Mouse (Mus musculus): ENCODE results near the gene Atp8b3. TPM values are rescaled to one million over a fixed set of nuclear protein-coding genes. Genes with fewer than 3 reads are reported as not detected.
A peak's percentile ranks its signal among the peaks of the same experiment; 100 is the strongest.

Atp8b3 gene
- polyA plus RNA-seq, 1 experiment from 2014 or later, result 1.3 TPM

DNA sequence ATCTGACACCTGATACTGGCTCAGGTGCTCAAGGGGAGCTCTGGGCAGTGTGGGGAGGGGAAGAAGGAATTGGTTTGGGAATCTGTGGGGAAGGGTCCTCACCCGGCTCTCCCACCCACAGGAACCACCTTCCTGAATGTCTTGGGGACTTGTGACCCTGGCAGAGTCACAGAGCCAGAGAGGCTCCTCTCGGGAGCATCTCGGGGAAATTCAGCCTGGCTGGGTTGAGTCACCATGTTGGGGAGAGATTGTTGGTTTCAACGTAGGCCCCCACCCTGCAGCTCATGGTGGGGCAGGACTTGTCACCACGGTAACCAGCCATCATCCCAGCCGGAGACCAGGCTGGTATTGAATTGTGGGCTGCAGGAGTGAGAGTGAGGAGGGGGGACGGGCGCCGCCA lies 34.2 kb downstream of the Atp8b3 start:
- Histone ChIP-seq H3K27ac (no peak overlapping the region), H3K27me3 (peaks cover 83% of the 10 kb centered on the region), H3K9me3 (no peaks in the 10 kb centered on the region), H3K36me3 (no peaks in the 10 kb centered on the region), H3K9ac (no peak overlapping the region), H3K4me1 (replicated peaks) (peaks cover 10% of the 10 kb centered on the region), H3K4me2 (no peak overlapping the region), H3K4me3 (no peak overlapping the region)
- ATAC-seq (ENCODE audit: low FRiP score), result no peak
- WGBS, result 0% methylated on average over 9 of the region's 9 CpGs

DNA sequence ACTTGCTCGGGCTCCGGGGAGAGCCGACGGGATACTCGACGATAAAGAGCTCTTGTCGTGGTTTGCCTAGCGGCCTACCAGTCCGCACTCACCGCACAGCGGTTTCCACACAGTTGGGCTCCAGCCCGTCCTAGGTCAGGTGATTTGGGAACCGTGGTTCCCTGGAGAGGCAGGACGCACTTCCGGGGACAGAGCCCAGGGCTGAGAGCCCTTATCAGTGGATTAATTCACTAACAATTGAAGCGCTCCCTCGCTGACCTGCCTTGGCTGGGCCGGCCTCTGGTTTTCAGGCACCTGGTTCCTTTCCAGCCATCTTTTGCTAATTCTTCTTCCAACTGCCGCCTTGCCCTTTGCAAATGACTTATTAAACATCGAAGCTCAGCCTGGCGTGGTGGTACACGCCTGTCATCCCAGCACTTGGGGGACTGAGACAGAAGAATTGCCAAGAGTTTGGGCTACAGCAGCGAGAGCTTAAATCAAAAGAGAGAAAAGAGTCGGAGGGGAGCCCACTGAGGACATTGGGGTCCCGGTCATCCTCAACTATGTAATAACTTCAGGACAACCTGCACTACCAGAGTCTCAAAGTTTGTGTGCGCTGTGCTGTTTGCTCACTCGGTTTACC lies 35.2 kb downstream of the Atp8b3 start:
- no peaks in the 10 kb centered on the region for H3K9me3 ChIP-seq
- peaks cover 85% of the 10 kb centered on the region for H3K27me3 ChIP-seq
- 1% methylated on average over 27 of the region's 27 CpGs for WGBS
- no peak overlapping the region for H3K27ac ChIP-seq
- no peak overlapping the region for H3K9ac ChIP-seq
- no peak for ATAC-seq (ENCODE audit: low FRiP score)
- H3K4me3 ChIP-seq, result no peak overlapping the region
- no peaks in the 10 kb centered on the region for H3K36me3 ChIP-seq
- peaks cover 13% of the 10 kb centered on the region for H3K4me1 ChIP-seq (replicated peaks)
- no peak overlapping the region for H3K4me2 ChIP-seq

DNA sequence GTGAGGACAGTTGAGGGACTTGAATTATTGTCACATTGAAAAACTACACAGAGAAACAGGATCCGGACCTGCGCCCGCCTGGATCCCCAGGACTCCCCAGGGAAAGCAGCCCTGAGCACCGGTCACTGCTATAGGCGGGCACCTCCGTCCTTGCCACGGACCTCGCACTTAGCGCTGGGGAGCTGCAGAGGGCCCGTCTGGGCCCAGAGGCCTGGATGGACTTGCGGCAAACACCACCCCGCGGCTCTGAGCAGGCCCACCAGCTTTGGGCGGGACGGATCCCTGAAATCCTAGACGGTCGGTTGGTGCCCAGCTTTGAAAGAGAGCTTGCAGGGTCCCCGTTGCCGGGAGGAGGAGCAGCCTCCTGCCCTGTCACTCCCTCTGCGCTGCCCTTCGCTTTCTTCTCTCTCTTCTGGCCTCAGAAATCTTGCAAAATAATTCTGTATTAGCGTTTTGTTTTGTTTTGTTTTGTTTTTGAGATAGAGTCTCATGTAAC lies 36.1 kb downstream of the Atp8b3 start:
- Histone ChIP-seq H3K4me1 (replicated peaks) (peaks cover 14% of the 10 kb centered on the region), H3K4me3 (no peak overlapping the region), H3K9me3 (no peaks in the 10 kb centered on the region), H3K27me3 (peaks cover 90% of the 10 kb centered on the region), H3K36me3 (no peaks in the 10 kb centered on the region), H3K9ac (no peak overlapping the region), H3K27ac (no peak overlapping the region), H3K4me2 (no peak overlapping the region)
- 1% methylated on average over 22 of the region's 22 CpGs for WGBS
- no peak for ATAC-seq (ENCODE audit: low FRiP score)

DNA sequence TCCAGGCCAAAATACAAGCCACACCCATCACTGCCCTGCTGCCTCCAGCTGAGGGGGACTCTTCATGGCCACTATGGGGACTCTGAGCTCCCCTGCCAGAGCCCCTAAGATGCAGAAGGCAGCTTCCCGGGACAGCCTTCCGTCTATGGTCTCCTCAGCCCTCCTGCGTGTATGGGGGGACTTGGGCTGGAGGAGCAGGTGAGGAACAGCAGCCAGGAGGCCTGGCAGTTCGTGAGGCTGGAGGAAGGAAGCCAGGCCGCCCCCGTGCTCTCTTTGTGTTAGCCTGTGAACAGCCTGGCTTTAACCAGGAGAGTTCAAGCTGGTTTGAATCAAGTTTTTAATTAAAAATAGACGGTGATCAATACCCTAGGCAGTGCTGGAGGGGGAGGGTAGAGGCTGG lies 36.6 kb downstream of the Atp8b3 start:
- no peak for ATAC-seq (ENCODE audit: low FRiP score)
- no peak overlapping the region for H3K4me2 ChIP-seq
- H3K4me1 ChIP-seq (replicated peaks), result peaks cover 14% of the 10 kb centered on the region
- under 1% methylated on average over 7 of the region's 7 CpGs for WGBS
- H3K36me3 ChIP-seq, result no peaks in the 10 kb centered on the region
- H3K27ac ChIP-seq, result no peak overlapping the region
- peaks cover 90% of the 10 kb centered on the region for H3K27me3 ChIP-seq
- H3K9me3 ChIP-seq, result no peaks in the 10 kb centered on the region
- H3K4me3 ChIP-seq, result no peak overlapping the region
- peak overlapping the region; percentile 10; the same call in 1 of the 2 replicates for H3K9ac ChIP-seq

DNA sequence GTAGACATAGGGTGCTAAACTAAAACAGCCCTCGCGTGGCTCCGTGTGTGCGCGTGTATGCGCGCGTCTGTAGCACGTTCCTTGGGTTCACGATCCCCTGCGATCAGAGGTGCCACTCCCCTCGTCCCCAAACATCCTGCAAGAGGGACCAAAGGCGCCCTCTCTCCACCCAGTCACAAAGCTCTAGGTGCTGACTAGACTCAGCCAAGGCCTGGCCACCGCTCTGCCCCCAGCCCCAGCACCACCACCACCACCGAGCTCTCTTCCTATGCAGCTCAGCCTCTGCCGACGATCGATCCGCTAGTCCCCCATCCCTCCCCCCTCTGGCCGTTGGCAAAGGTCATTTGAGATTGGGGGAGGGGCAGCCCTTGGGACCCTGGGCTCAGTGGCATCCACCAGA lies 42.5 kb downstream of the Atp8b3 start:
- no peak for ATAC-seq (ENCODE audit: low FRiP score)
- Histone ChIP-seq H3K27ac (peak overlapping the region; percentile 74), H3K4me3 (peak overlapping the region; percentile 43), H3K27me3 (peaks cover 98% of the 10 kb centered on the region), H3K4me2 (peak overlapping the region; percentile 65), H3K9ac (peak overlapping the region; percentile 68; the same call in 1 of the 2 replicates), H3K9me3 (no peaks in the 10 kb centered on the region), H3K4me1 (replicated peaks) (peaks cover 33% of the 10 kb centered on the region), H3K36me3 (no peaks in the 10 kb centered on the region)
- WGBS, result 2% methylated on average over 20 of the region's 20 CpGs

DNA sequence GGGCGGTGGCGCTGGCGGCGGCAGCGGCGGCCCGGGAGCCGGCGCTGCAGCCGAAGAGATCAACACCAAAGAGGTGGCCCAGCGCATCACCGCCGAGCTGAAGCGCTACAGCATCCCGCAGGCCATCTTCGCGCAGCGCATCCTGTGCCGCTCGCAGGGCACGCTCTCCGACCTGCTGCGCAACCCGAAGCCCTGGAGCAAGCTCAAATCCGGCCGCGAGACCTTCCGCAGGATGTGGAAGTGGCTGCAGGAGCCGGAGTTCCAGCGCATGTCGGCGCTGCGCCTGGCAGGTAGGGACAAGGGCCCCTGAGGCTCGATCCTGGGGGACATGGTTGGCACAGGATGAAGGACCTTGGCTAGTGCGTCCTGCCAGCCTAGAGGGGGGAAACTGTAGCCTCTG lies 43.0 kb downstream of the Atp8b3 start:
- Histone ChIP-seq H3K9me3 (no peaks in the 10 kb centered on the region), H3K36me3 (no peaks in the 10 kb centered on the region), H3K4me1 (replicated peaks) (peaks cover 36% of the 10 kb centered on the region), H3K9ac (peak overlapping the region; percentile 68), H3K27ac (peak overlapping the region; percentile 74), H3K4me3 (peak overlapping the region; percentile 43), H3K4me2 (peak overlapping the region; percentile 65), H3K27me3 (peaks cover 98% of the 10 kb centered on the region)
- no peak for ATAC-seq (ENCODE audit: low FRiP score)
- 0% methylated on average over 35 of the region's 35 CpGs for WGBS

DNA sequence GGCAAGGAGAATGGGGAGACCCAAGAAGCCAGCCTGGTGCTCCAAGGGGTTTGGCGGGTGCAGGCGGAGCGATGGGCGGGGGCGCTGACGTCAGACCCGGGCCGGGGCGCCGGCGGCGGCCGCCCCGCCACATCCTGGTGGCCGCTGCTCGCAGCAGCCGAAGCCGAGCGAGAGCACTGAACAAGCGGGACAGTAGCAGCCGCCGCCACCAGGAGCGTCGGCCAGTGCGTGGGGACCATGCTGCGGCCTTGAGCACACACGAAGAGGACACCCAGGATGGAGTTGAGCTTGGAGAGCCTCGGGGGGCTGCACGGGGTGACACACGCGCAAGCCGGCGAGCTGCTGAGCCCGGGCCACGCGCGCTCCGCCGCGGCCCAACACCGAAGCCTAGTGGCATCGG lies 44.2 kb downstream of the Atp8b3 start, which contains the start of gene Onecut3:
TSS of gene Onecut3 (plus strand) at position 104 of the 400 bp plus-strand sequence.
- Histone ChIP-seq H3K27me3 (peaks cover 98% of the 10 kb centered on the region), H3K9ac (peak within 1 kb of the TSS; percentile 68), H3K4me3 (peak within 1 kb of the TSS; percentile 43), H3K27ac (peak within 1 kb of the TSS; percentile 74), H3K36me3 (no peaks in the 10 kb centered on the region), H3K4me2 (peak within 1 kb of the TSS; percentile 65), H3K9me3 (no peaks in the 10 kb centered on the region), H3K4me1 (replicated peaks) (peaks cover 39% of the 10 kb centered on the region)
- WGBS, result under 1% methylated on average over 37 of the region's 42 CpGs
- peak; percentile 37; the same call in 1 of the 2 replicates for ATAC-seq (ENCODE audit: low FRiP score)

DNA sequence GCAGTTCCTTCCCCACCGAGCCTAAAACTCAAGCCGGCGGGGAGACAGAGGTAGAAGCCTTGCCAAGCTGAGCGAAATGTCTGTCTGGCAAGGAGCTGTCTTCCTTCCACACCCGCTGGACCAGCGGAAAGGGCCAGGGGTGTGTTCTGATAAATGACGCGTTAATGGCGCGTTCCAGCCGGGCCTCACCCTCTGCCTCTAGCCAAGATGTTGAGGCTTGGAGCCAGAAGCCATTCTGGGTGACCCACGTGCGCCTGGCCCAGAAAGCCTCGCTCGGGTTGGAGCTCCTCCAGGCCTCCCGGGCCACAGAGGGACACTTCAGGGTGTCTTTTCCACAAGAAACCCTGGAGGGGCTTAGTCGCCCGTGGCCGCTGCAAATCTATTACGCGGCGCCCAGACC lies 48.9 kb downstream of the Atp8b3 start:
- Histone ChIP-seq H3K9me3 (no peaks in the 10 kb centered on the region), H3K36me3 (no peaks in the 10 kb centered on the region), H3K9ac (no peak overlapping the region), H3K4me2 (no peak overlapping the region), H3K4me3 (no peak overlapping the region), H3K27me3 (peaks cover 94% of the 10 kb centered on the region), H3K4me1 (replicated peaks) (peaks cover 14% of the 10 kb centered on the region), H3K27ac (no peak overlapping the region)
- ATAC-seq (ENCODE audit: low FRiP score), result no peak
- 1% methylated on average over 22 of the region's 22 CpGs for WGBS

DNA sequence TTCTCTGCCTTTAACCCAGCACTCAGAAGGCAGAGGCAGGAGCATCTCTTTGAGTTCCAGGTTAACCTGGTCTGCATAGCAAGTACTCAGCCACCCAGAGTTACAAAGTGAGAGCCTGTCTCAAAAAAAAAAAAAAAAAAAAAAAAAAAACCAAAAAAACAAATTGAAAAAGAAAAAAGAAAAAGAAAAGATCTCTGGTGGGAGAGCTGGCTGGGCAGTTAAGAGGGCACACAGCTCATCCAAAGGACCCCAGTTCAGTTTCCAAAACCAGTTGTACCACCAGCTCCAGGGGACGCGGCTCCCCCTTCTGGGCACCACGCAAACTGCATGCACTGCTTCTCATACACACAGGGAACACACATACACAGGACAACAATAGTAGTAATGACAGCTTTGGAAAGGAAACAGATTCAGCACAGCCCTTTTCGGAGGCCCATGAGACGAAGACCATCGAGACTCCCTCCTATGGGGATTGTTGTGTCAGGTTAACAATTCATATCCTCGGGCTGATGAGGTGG lies 52.0 kb downstream of the Atp8b3 start:
- WGBS, result 85% methylated on average over 7 of the region's 7 CpGs
- peaks cover 91% of the 10 kb centered on the region for H3K27me3 ChIP-seq

DNA sequence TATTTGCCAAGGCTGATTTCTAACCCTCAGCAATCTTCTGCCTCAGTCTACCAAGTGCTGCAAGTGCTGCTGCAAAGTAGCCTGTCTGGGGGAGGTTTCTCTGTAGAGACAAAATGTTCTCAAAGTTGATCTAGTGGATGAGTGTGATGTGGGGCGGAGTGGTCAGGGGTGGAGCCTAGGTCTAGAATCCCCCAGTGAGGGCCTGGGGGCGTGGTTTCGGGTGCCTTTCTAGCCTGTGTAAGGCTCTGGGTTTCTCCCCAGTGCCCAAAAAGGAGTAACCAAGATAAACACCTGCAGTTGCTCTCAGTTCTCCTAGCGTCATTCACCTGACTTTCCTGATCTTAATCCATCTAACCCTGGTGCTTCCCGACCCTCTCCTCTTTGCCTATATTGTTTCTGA lies 57.9 kb downstream of the Atp8b3 start:
- H3K4me3 ChIP-seq, result no peak overlapping the region
- H3K4me1 ChIP-seq (replicated peaks), result peaks cover 14% of the 10 kb centered on the region
- H3K9me3 ChIP-seq, result no peaks in the 10 kb centered on the region
- H3K4me2 ChIP-seq, result no peak overlapping the region
- no peaks in the 10 kb centered on the region for H3K36me3 ChIP-seq
- 0 out of 2 replicates have a peak overlapping the region, but pooled peaks have one; percentile 9 for H3K9ac ChIP-seq
- 18% methylated on average over 5 of the region's 5 CpGs for WGBS
- H3K27me3 ChIP-seq, result peaks cover 77% of the 10 kb centered on the region
- ATAC-seq (ENCODE audit: low FRiP score), result no peak
- H3K27ac ChIP-seq, result no peak overlapping the region

More for the DNA sequence above, 52.0 kb downstream of the Atp8b3 start:
- H3K9me3 ChIP-seq, result no peaks in the 10 kb centered on the region
- no peak overlapping the region for H3K27ac ChIP-seq
- peaks cover 15% of the 10 kb centered on the region for H3K4me1 ChIP-seq (replicated peaks)
- H3K36me3 ChIP-seq, result no peaks in the 10 kb centered on the region
- H3K9ac ChIP-seq, result no peak overlapping the region
- no peak for ATAC-seq (ENCODE audit: low FRiP score)
- H3K4me3 ChIP-seq, result no peak overlapping the region
- no peak overlapping the region for H3K4me2 ChIP-seq

DNA sequence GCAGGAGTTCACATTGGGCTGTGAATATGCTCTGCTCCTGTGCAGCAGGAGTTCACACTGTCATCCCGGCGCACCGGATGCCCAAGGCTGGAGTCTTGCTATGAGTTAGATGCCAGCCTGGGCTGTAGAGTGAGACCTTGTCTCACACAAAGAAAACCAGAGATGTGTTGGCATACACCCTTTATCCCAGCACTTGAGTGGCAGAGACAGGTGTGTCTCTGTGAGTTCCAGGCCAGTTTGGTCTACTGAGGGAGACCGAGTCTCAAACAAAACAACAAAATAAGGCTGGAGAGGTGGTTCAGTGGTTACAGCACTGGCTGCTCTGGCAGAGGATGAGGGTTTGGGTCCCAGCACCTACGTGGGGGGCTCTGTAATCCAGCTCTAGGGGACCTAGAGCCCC lies 60.4 kb downstream of the Atp8b3 start:
- H3K4me1 ChIP-seq (replicated peaks), result peaks cover 21% of the 10 kb centered on the region
- H3K9ac ChIP-seq, result no peak overlapping the region
- ATAC-seq (ENCODE audit: low FRiP score), result no peak
- WGBS, result 78% methylated on average over 5 of the region's 5 CpGs
- no peak overlapping the region for H3K4me2 ChIP-seq
- H3K27ac ChIP-seq, result no peak overlapping the region
- H3K4me3 ChIP-seq, result no peak overlapping the region
- no peaks in the 10 kb centered on the region for H3K9me3 ChIP-seq
- no peaks in the 10 kb centered on the region for H3K36me3 ChIP-seq
- H3K27me3 ChIP-seq, result peaks cover 56% of the 10 kb centered on the region

DNA sequence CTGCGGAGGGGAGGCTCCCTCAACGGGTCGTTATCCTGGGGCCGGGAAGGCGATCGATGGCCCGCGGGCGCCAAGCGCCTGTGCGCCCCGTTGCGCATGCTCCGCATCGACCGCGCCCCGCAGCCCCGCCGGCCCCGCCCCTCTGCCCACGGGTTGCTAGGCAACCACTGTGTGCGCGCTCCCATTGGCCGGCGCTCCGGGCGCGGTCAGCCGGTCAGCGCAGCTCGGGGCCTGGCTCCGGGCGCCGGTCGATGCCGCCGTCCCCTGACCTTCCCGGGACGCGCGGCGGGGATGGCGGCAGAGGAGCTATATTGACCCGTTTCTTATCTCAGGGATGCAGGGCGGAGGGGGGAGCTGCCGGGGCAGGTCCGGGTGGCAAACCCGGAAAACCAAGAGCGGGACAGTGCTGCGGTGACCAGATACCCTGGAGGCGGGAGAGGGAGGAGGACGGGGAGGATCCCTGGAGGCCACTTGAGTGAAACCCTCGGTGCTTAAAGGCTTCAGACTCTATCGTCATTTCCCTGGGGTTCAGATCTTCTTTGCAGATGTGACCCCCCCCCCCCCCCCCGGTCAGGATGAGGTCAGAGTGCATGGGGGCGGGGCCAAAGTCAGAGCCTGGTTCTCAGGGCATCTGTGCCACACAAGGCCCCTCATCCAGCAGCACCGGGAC lies 63.5 kb downstream of the Atp8b3 start:
- Histone ChIP-seq H3K4me2 (peak overlapping the region; percentile 66), H3K27me3 (peaks cover 57% of the 10 kb centered on the region), H3K9ac (peak overlapping the region; percentile 76), H3K4me3 (peak overlapping the region; percentile 58), H3K27ac (peak overlapping the region; percentile 90), H3K36me3 (no peaks in the 10 kb centered on the region), H3K4me1 (replicated peaks) (peaks cover 14% of the 10 kb centered on the region), H3K9me3 (no peaks in the 10 kb centered on the region)
- WGBS, result under 1% methylated on average over 54 of the region's 58 CpGs
- ATAC-seq (ENCODE audit: low FRiP score), result peak; percentile 84

All from hindbrain, embryonic 13.5 days (tissue).